Mouse (Mus musculus) liver, postnatal 0 days (tissue): Measurements from ENCODE around the gene Prx. TPM values are rescaled to one million over a fixed set of nuclear protein-coding genes. Genes with fewer than 3 reads are reported as not detected.
A peak's percentile ranks its signal among the peaks of the same experiment; 100 is the strongest.

Experiments
- ATAC-seq: fragments of 200-750 bp; cut with Nextera tagmentation; 2 replicates; pipeline ENCODE4 v1.8.0; 2017; ENCODE audit warnings: mild to moderate bottlenecking, moderate library complexity
- DNase-seq: peaks from one replicate; pipeline ENCODE4 v3.0.0-alpha.2; 2016
- H3K27ac ChIP-seq: fragments of 300-500 bp; sonication (generic); 2 replicates; pipeline ENCODE4 v1.5.1; 2014; ENCODE audit warnings: antibody characterized with exemption, moderate library complexity, mild to moderate bottlenecking, low read depth
- H3K27me3 ChIP-seq: fragments of 300-500 bp; sonication (generic); 2 replicates; pipeline ENCODE4 v1.6.1; 2014; ENCODE audit warnings: low read length, control low read depth, mixed read lengths; ENCODE audit not compliant: insufficient read depth
- H3K36me3 ChIP-seq: fragments of 300-500 bp; sonication (generic); replicated peaks from 2 replicates; pipeline ENCODE4 v1.6.1; 2014; ENCODE audit warnings: mild to moderate bottlenecking, control low read depth, low read length, moderate library complexity, mixed read lengths; ENCODE audit not compliant: insufficient read depth
- H3K4me1 ChIP-seq: fragments of 300-500 bp; sonication (generic); 2 replicates; pipeline ENCODE4 v1.6.1; 2014; ENCODE audit warnings: antibody characterized with exemption, mild to moderate bottlenecking, control low read depth; ENCODE audit not compliant: insufficient read depth
- H3K4me2 ChIP-seq: fragments of 300-500 bp; sonication (generic); 2 replicates; pipeline ENCODE4 v1.6.1; 2014; ENCODE audit warnings: low read depth, mild to moderate bottlenecking, low read length, moderate library complexity, mixed read lengths
- H3K4me3 ChIP-seq: fragments of 300-500 bp; sonication (generic); 2 replicates; pipeline ENCODE4 v1.5.1; 2014; ENCODE audit warnings: low read depth, low read length
- H3K9ac ChIP-seq: fragments of 300-500 bp; sonication (generic); replicated peaks from 2 replicates; pipeline ENCODE4 v1.6.1; 2014; ENCODE audit warnings: mild to moderate bottlenecking, moderate library complexity
- H3K9me3 ChIP-seq: fragments of 300-500 bp; sonication (generic); 2 replicates; pipeline ENCODE4 v1.6.1; 2016; ENCODE audit warnings: mild to moderate bottlenecking, control low read depth, low read length, mixed read lengths
- CTCF ChIP-seq: sonication (generic); IDR thresholded peaks from 2 replicates; pipeline ENCODE4 v1.5.1; 2016; ENCODE audit warnings: antibody characterized with exemption, low read depth
- EP300 ChIP-seq: IDR thresholded peaks from 2 replicates; pipeline ENCODE4 v1.6.1; 2016; ENCODE audit warnings: antibody characterized with exemption, low read depth, mild to moderate bottlenecking
- WGBS: fragments of 180-500 bp; shearing (Covaris S2); extraction: QIAGEN DNeasy Blood & Tissue Kit; methylation state at CpG from one replicate; pipeline ENCODE4 v1.1.7; 2014; ENCODE audit not compliant: insufficient replicate concordance; 5-methylcytosine and 5-hydroxymethylcytosine counted together
- polyA plus RNA-seq: library from polyadenylated mRNA; unstranded; fragments of >200 nt; fragmentation: Nextera tagmentation; extraction: Ambion mirVana; gene quantifications from 2 replicates; pipeline ENCODE4 v1.2.1, GENCODE M21; 2015

The Prx gene
- polyA plus RNA-seq, 1 experiment from 2014 or later = 0.25 TPM

- H3K4me2 ChIP-seq = no peak overlapping the region
- 64% methylated on average over 5 of the region's 5 CpGs for WGBS
- 0 out of 2 replicates have a peak, but pooled peaks have one; percentile 11 for ATAC-seq
- H3K27me3 ChIP-seq = no peaks in the 10 kb centered on the region
- TF ChIP-seq CTCF (no peak), EP300 (peak; percentile 42; the same call in 1 of the 2 replicates)
- no peak overlapping the region for H3K27ac ChIP-seq
- H3K9ac ChIP-seq = no peak overlapping the region
- peaks cover 11% of the 10 kb centered on the region for H3K4me1 ChIP-seq
- DNase-seq = no peak
- H3K36me3 ChIP-seq = peaks cover 61% of the 10 kb centered on the region
- H3K9me3 ChIP-seq = no peaks in the 10 kb centered on the region
- H3K4me3 ChIP-seq = no peak overlapping the region
Measured at GRCm38 (mm10) chr7:27459640-27460039, 39.5 kb upstream of the Prx start.

- Histone ChIP-seq H3K27me3 (no peaks in the 10 kb centered on the region), H3K9me3 (no peaks in the 10 kb centered on the region), H3K9ac (no peak overlapping the region), H3K4me1 (peaks cover 5% of the 10 kb centered on the region), H3K36me3 (peaks cover 64% of the 10 kb centered on the region), H3K27ac (no peak overlapping the region), H3K4me2 (no peak overlapping the region), H3K4me3 (no peak overlapping the region)
- TF ChIP-seq EP300 = no peak
- no peak for TF ChIP-seq CTCF
- no peak for DNase-seq
- no peak for ATAC-seq
- 58% methylated on average over 6 of the region's 6 CpGs for WGBS
Measured at GRCm38 (mm10) chr7:27460477-27460876, 38.6 kb upstream of the Prx start.

GRCm38 (mm10) chr7:27467648-27468047, 31.5 kb upstream of the Prx start:
- no peaks in the 10 kb centered on the region for H3K27me3 ChIP-seq
- no peak overlapping the region for H3K9ac ChIP-seq
- TF ChIP-seq EP300 (no peak), CTCF (no peak)
- no peaks in the 10 kb centered on the region for H3K9me3 ChIP-seq
- 0 out of 2 replicates have a peak, but pooled peaks cover 7% of the 10 kb centered on the region for H3K4me1 ChIP-seq
- no peak overlapping the region for H3K4me3 ChIP-seq
- H3K27ac ChIP-seq = no peak overlapping the region
- peak; percentile 35; the same call in 1 of the 2 replicates for ATAC-seq
- 50% methylated on average over 4 of the region's 4 CpGs for WGBS
- no peak overlapping the region for H3K4me2 ChIP-seq
- DNase-seq = no peak
- H3K36me3 ChIP-seq = peaks cover 26% of the 10 kb centered on the region

- peaks cover 13% of the 10 kb centered on the region for H3K36me3 ChIP-seq
- 89% methylated on average over 11 of the region's 11 CpGs for WGBS
- no peak for TF ChIP-seq EP300
- no peak for TF ChIP-seq CTCF
- H3K4me1 ChIP-seq = peaks cover 21% of the 10 kb centered on the region
- ATAC-seq (no peak), DNase-seq (no peak)
- H3K9me3 ChIP-seq = no peaks in the 10 kb centered on the region
- no peak overlapping the region for H3K9ac ChIP-seq
- H3K27me3 ChIP-seq = no peaks in the 10 kb centered on the region
- H3K27ac ChIP-seq = 0 out of 2 replicates have a peak overlapping the region, but pooled peaks have one; percentile 99
- no peak overlapping the region for H3K4me2 ChIP-seq
- H3K4me3 ChIP-seq = no peak overlapping the region
Measured at GRCm38 (mm10) chr7:27471390-27472120, 27.6 kb upstream of the Prx start.

- Histone ChIP-seq H3K9ac (peak overlapping the region; percentile 72), H3K27me3 (no peaks in the 10 kb centered on the region), H3K4me3 (peak overlapping the region; percentile 92), H3K4me2 (peak overlapping the region; percentile 74), H3K4me1 (peaks cover 25% of the 10 kb centered on the region), H3K9me3 (no peaks in the 10 kb centered on the region), H3K27ac (peak overlapping the region; percentile 99), H3K36me3 (peaks cover 19% of the 10 kb centered on the region)
- ATAC-seq (no peak), DNase-seq (peak; percentile 28)
- WGBS = 7% methylated on average over 7 of the region's 7 CpGs
- no peak for TF ChIP-seq CTCF
- no peak for TF ChIP-seq EP300
Measured at GRCm38 (mm10) chr7:27472596-27472995, 26.5 kb upstream of the Prx start.

GRCm38 (mm10) chr7:27473156-27473834, 25.8 kb upstream of the Prx start, which contains the start of gene Sertad3:
Gene Sertad3, plus strand, starts transcription at chr7:27473768.
- under 1% methylated on average over 36 of the region's 36 CpGs for WGBS
- Histone ChIP-seq H3K27me3 (no peaks in the 10 kb centered on the region), H3K9me3 (no peaks in the 10 kb centered on the region), H3K9ac (peak within 1 kb of the TSS; percentile 92), H3K27ac (peak within 1 kb of the TSS; percentile 99), H3K4me2 (peak within 1 kb of the TSS; percentile 74), H3K36me3 (peaks cover 23% of the 10 kb centered on the region), H3K4me1 (peaks cover 32% of the 10 kb centered on the region), H3K4me3 (peak within 1 kb of the TSS; percentile 92)
- DNase-seq (peak; percentile 99), ATAC-seq (peak; percentile 87)
- TF ChIP-seq CTCF (peak; percentile 20; the same call in 1 of the 2 replicates), EP300 (peak; percentile 59)
